Mouse (Mus musculus) embryonic facial prominence, embryonic 10.5 days (tissue): ENCODE measurements around the gene Rcn2. TPM values are rescaled to one million over a fixed set of nuclear protein-coding genes. Genes with fewer than 3 reads are reported as not detected.

Source experiments
- DNase-seq: peaks from one replicate; pipeline ENCODE4 v3.0.0-alpha.2; 2017; ENCODE audit warnings: low spot score
- H3K27ac ChIP-seq: fragments of 300-500 bp; sonication (generic); replicated peaks from 2 replicates; pipeline ENCODE4 v1.5.1; 2016; ENCODE audit warnings: mild to moderate bottlenecking
- H3K27me3 ChIP-seq: fragments of 300-500 bp; sonication (generic); replicated peaks from 2 replicates; pipeline ENCODE4 v1.6.1; 2016; ENCODE audit warnings: low read depth, mild to moderate bottlenecking; ENCODE audit not compliant: poor library complexity, severe bottlenecking
- H3K36me3 ChIP-seq: fragments of 300-500 bp; sonication (generic); replicated peaks from 2 replicates; pipeline ENCODE4 v1.6.1; 2016; ENCODE audit warnings: mild to moderate bottlenecking, moderate library complexity
- H3K4me1 ChIP-seq: fragments of 300-500 bp; sonication (generic); 2 replicates; pipeline ENCODE4 v1.6.1; 2016
- H3K4me3 ChIP-seq: fragments of 300-500 bp; sonication (generic); 2 replicates; pipeline ENCODE4 v1.5.1; 2016; ENCODE audit warnings: mild to moderate bottlenecking, moderate library complexity
- H3K9me3 ChIP-seq: fragments of 300-500 bp; sonication (generic); 2 replicates; pipeline ENCODE4 v1.6.1; 2016; ENCODE audit warnings: mild to moderate bottlenecking
- WGBS: fragments of 180-500 bp; shearing (Covaris S2); methylation state at CpG from one replicate; pipeline ENCODE4 v1.1.7; 2016; 5-methylcytosine and 5-hydroxymethylcytosine counted together
- polyA plus RNA-seq: library from polyadenylated mRNA; unstranded; fragments of >200 nt; fragmentation: Nextera tagmentation; extraction: Ambion mirVana; gene quantifications from 2 replicates; pipeline ENCODE4 v1.2.1, GENCODE M21; 2016

The Rcn2 gene
- polyA plus RNA-seq, 1 experiment from 2014 or later: 275 TPM

- Histone ChIP-seq H3K4me3 (no peak overlapping the region), H3K36me3 (peaks cover 54% of the 10 kb centered on the region), H3K27me3 (no peaks in the 10 kb centered on the region), H3K9me3 (no peaks in the 10 kb centered on the region), H3K4me1 (peaks cover 26% of the 10 kb centered on the region), H3K27ac (no peak overlapping the region)
- 70% methylated on average over 2 of the region's 2 CpGs for WGBS
- DNase-seq: no peak
These were observed 31.2 kb downstream of the Rcn2 start for GRCm38 (mm10) chr9:56072861-56073260.

- no peak overlapping the region for H3K4me3 ChIP-seq
- no peaks in the 10 kb centered on the region for H3K27me3 ChIP-seq
- WGBS: 74% methylated on average over 12 of the region's 12 CpGs
- H3K4me1 ChIP-seq: peaks cover 26% of the 10 kb centered on the region
- no peak for DNase-seq
- H3K36me3 ChIP-seq: peaks cover 54% of the 10 kb centered on the region
- no peaks in the 10 kb centered on the region for H3K9me3 ChIP-seq
- H3K27ac ChIP-seq: peak overlapping the region; percentile 73
These were observed 33.2 kb downstream of the Rcn2 start for GRCm38 (mm10) chr9:56074863-56075262.

- Histone ChIP-seq H3K4me3 (no peak overlapping the region), H3K9me3 (no peaks in the 10 kb centered on the region), H3K27ac (peak overlapping the region; percentile 73), H3K4me1 (peaks cover 26% of the 10 kb centered on the region), H3K36me3 (peaks cover 54% of the 10 kb centered on the region), H3K27me3 (no peaks in the 10 kb centered on the region)
- 4% methylated on average over 4 of the region's 4 CpGs for WGBS
- DNase-seq: peak; percentile 70
These were observed 33.6 kb downstream of the Rcn2 start for GRCm38 (mm10) chr9:56075264-56075663.

GRCm38 (mm10) chr9:56075901-56076620 lies 34.4 kb downstream of the Rcn2 start:
- Histone ChIP-seq H3K4me1 (peaks cover 26% of the 10 kb centered on the region), H3K9me3 (no peaks in the 10 kb centered on the region), H3K36me3 (peaks cover 46% of the 10 kb centered on the region), H3K27me3 (no peaks in the 10 kb centered on the region), H3K27ac (peak overlapping the region; percentile 73), H3K4me3 (no peak overlapping the region)
- peak; percentile 42 for DNase-seq
- 36% methylated on average over 7 of the region's 7 CpGs for WGBS

- peaks cover 20% of the 10 kb centered on the region for H3K4me1 ChIP-seq
- peaks cover 32% of the 10 kb centered on the region for H3K36me3 ChIP-seq
- no peak overlapping the region for H3K27ac ChIP-seq
- WGBS: 81% methylated on average over 5 of the region's 5 CpGs
- no peaks in the 10 kb centered on the region for H3K27me3 ChIP-seq
- no peak overlapping the region for H3K4me3 ChIP-seq
- DNase-seq: no peak
- H3K9me3 ChIP-seq: no peaks in the 10 kb centered on the region
These were observed 37.9 kb downstream of the Rcn2 start for GRCm38 (mm10) chr9:56079587-56079986.

- WGBS: 91% methylated on average over 5 of the region's 5 CpGs
- Histone ChIP-seq H3K27me3 (no peaks in the 10 kb centered on the region), H3K4me1 (peaks cover 35% of the 10 kb centered on the region), H3K9me3 (no peaks in the 10 kb centered on the region), H3K4me3 (no peak overlapping the region), H3K27ac (no peak overlapping the region), H3K36me3 (peaks cover 7% of the 10 kb centered on the region; the same call in 1 of the 2 replicates)
- DNase-seq: no peak
These were observed 44.9 kb downstream of the Rcn2 start for GRCm38 (mm10) chr9:56086524-56086923.

- Histone ChIP-seq H3K4me3 (0 out of 2 replicates have a peak within 1 kb of the TSS, but pooled peaks have one; percentile 19), H3K27me3 (no peaks in the 10 kb centered on the region), H3K9me3 (no peaks in the 10 kb centered on the region), H3K27ac (peak within 1 kb of the TSS; percentile 80), H3K36me3 (no peaks in the 10 kb centered on the region), H3K4me1 (peaks cover 40% of the 10 kb centered on the region)
- DNase-seq: peak; percentile 54
- WGBS: 32% methylated on average over 22 of the region's 22 CpGs
These were observed 48.3 kb downstream of the Rcn2 start, which contains the start of gene Pstpip1 for GRCm38 (mm10) chr9:56089778-56090520. Gene Pstpip1, plus strand, starts transcription at chr9:56089962.

- H3K36me3 ChIP-seq: no peaks in the 10 kb centered on the region
- no peaks in the 10 kb centered on the region for H3K27me3 ChIP-seq
- peak overlapping the region; percentile 80; the same call in 1 of the 2 replicates for H3K27ac ChIP-seq
- H3K4me1 ChIP-seq: peaks cover 36% of the 10 kb centered on the region
- H3K4me3 ChIP-seq: no peak overlapping the region
- 66% methylated on average over 5 of the region's 5 CpGs for WGBS
- no peaks in the 10 kb centered on the region for H3K9me3 ChIP-seq
- DNase-seq: no peak
These were observed 49.0 kb downstream of the Rcn2 start for GRCm38 (mm10) chr9:56090546-56091225.

- H3K9me3 ChIP-seq: no peaks in the 10 kb centered on the region
- no peak for DNase-seq
- H3K27me3 ChIP-seq: no peaks in the 10 kb centered on the region
- peaks cover 35% of the 10 kb centered on the region for H3K4me1 ChIP-seq
- H3K27ac ChIP-seq: no peak overlapping the region
- H3K4me3 ChIP-seq: no peak overlapping the region
- no peaks in the 10 kb centered on the region for H3K36me3 ChIP-seq
- 47% methylated on average over 2 of the region's 2 CpGs for WGBS
These were observed 50.5 kb downstream of the Rcn2 start for GRCm38 (mm10) chr9:56092102-56092501.

GRCm38 (mm10) chr9:56097584-56098298 lies 56.1 kb downstream of the Rcn2 start:
- whole genome bisulfite sequencing: 88% methylated on average over 4 of the region's 4 CpGs
- DNase-seq: no peak
- H3K9me3 ChIP-seq: no peaks in the 10 kb centered on the region
- H3K27ac ChIP-seq: no peak overlapping the region
- no peaks in the 10 kb centered on the region for H3K27me3 ChIP-seq
- H3K4me3 ChIP-seq: no peak overlapping the region
- no peaks in the 10 kb centered on the region for H3K36me3 ChIP-seq
- peaks cover 4% of the 10 kb centered on the region; the same call in 1 of the 2 replicates for H3K4me1 ChIP-seq

- H3K27ac ChIP-seq: no peak overlapping the region
These were observed 58.4 kb downstream of the Rcn2 start for GRCm38 (mm10) chr9:56100041-56100522.

GRCm38 (mm10) chr9:56101022-56101421 lies 59.4 kb downstream of the Rcn2 start:
- no peak overlapping the region for H3K27ac ChIP-seq
- H3K36me3 ChIP-seq: no peaks in the 10 kb centered on the region
- no peak for DNase-seq
- H3K4me1 ChIP-seq: no peaks in the 10 kb centered on the region
- H3K4me3 ChIP-seq: no peak overlapping the region
- WGBS: 73% methylated on average over 4 of the region's 4 CpGs
- no peaks in the 10 kb centered on the region for H3K27me3 ChIP-seq
- no peaks in the 10 kb centered on the region for H3K9me3 ChIP-seq

More at GRCm38 (mm10) chr9:56100041-56100522, 58.4 kb downstream of the Rcn2 start:
- DNase-seq: no peak
- no peaks in the 10 kb centered on the region for H3K4me1 ChIP-seq
- H3K27me3 ChIP-seq: no peaks in the 10 kb centered on the region
- H3K9me3 ChIP-seq: no peaks in the 10 kb centered on the region
- no peaks in the 10 kb centered on the region for H3K36me3 ChIP-seq
- 91% methylated on average over 7 of the region's 7 CpGs for WGBS
- H3K4me3 ChIP-seq: no peak overlapping the region
